ENCODE assay signal across 16 mouse cellular contexts in the genomic region with DNA sequence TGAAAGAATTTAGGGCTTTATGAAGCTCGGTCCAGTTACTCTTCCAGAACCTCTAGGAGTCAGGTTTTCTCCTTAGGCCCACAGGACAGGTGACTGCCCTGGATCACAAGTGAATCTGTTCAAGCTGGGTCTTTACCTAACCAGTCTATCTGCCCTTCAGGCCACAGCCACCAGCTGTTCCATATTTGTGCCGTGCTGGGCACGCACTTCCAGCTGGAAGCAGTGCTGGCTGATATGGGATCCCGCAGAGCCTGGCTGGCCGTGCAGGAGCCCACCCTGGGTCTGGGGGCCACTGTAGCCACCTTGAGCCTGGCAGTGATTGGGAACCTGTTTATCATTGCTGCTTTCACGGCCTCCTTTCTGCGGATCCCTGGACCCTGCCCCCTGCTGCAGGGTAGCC. TPM values are rescaled to one million over a fixed set of nuclear protein-coding genes. Genes with fewer than 3 reads are reported as not detected.
DNase-seq lines count a peak whose midpoint lies in the region; ATAC-seq and TF ChIP-seq lines count a peak whose summit lies in the region.
"Not testable (repeated sequence)": the region's sequence is repeated elsewhere in the genome, so short reads cannot be mapped to it uniquely, and the experiment has no call there.
"Had no signal": no experiment of that assay in that cellular context is flagged by ENCODE, and none has a peak within 500 bp of the region (broad histone marks: within the 10 kb centered on the region; RNA-seq: fewer than 3 reads in every experiment).

No protein-coding gene starts in this region.

- not testable (repeated sequence) for H3K9me3 ChIP-seq in embryonic facial prominence, embryonic 14.5 days (ENCODE audit: control insufficient read depth, low read length); forebrain, embryonic 16.5 days (ENCODE audit: control insufficient read depth, low read length); hindbrain, embryonic 10.5 days; intestine, embryonic 15.5 days; limb, embryonic 11.5 days (ENCODE audit: control insufficient read depth, low read length); lung, embryonic 14.5 days (ENCODE audit: low read depth, low read length); midbrain, postnatal 0 days (ENCODE audit: low read length); stomach, embryonic 14.5 days (ENCODE audit: control insufficient read depth, low read depth, low read length)

- ATAC-seq in embryonic facial prominence, embryonic 14.5 days (ENCODE audit: low read depth): peak; percentile 38
- peak; percentile 19 for ATAC-seq in forebrain, embryonic 16.5 days
- peak; percentile 54 for ATAC-seq in intestine, embryonic 15.5 days
- not testable (repeated sequence) for ATAC-seq in limb, embryonic 11.5 days (ENCODE audit: insufficient number of reproducible peaks, low FRiP score, low TSS enrichment, low read depth); stomach, embryonic 14.5 days (ENCODE audit: insufficient number of reproducible peaks, insufficient read depth, low FRiP score, low read depth)
- ATAC-seq in lung, embryonic 14.5 days (ENCODE audit: insufficient read depth): peak; percentile 32; the same call in 1 of the 2 replicates
- ATAC-seq in midbrain, postnatal 0 days (ENCODE audit: low FRiP score): peak; percentile 32; the same call in 1 of the 2 replicates

- not testable (repeated sequence) for DNase-seq in embryonic facial prominence, embryonic 14.5 days (ENCODE audit: low spot score); hindbrain, embryonic 10.5 days (ENCODE audit: low spot score); lung, embryonic 14.5 days; midbrain, postnatal 0 days (ENCODE audit: low spot score)
- peak; percentile 32 for DNase-seq in limb, embryonic 11.5 days (ENCODE audit: low spot score)

- H3K36me3 ChIP-seq in embryonic facial prominence, embryonic 14.5 days (ENCODE audit: control insufficient read depth, insufficient read depth, low read length); forebrain, embryonic 16.5 days (ENCODE audit: control insufficient read depth, insufficient read depth); hindbrain, embryonic 10.5 days; intestine, embryonic 15.5 days; limb, embryonic 11.5 days (ENCODE audit: control insufficient read depth, insufficient read depth, low read length); lung, embryonic 14.5 days (ENCODE audit: insufficient read depth); midbrain, postnatal 0 days (ENCODE audit: insufficient read depth, low read length); stomach, embryonic 14.5 days (ENCODE audit: control insufficient read depth, insufficient read depth, low read length): not testable (repeated sequence)

- H3K4me1 ChIP-seq in embryonic facial prominence, embryonic 14.5 days (ENCODE audit: control insufficient read depth, insufficient read depth, low read length); forebrain, embryonic 16.5 days (replicated peaks; ENCODE audit: control insufficient read depth, insufficient read depth, low read length); intestine, embryonic 15.5 days (replicated peaks); limb, embryonic 11.5 days (ENCODE audit: control insufficient read depth, insufficient read depth, low read length); lung, embryonic 14.5 days (ENCODE audit: insufficient read depth); midbrain, postnatal 0 days (ENCODE audit: insufficient read depth, low read length); stomach, embryonic 14.5 days (ENCODE audit: control insufficient read depth, insufficient read depth, low read length): not testable (repeated sequence)
- H3K4me1 ChIP-seq in hindbrain, embryonic 10.5 days (replicated peaks): peaks cover 13% of the 10 kb centered on the region

- not testable (repeated sequence) for H3K27ac ChIP-seq in embryonic facial prominence, embryonic 14.5 days (replicated peaks; ENCODE audit: low read depth, low read length); intestine, embryonic 15.5 days; limb, embryonic 11.5 days (replicated peaks; ENCODE audit: low read depth, low read length); lung, embryonic 14.5 days (ENCODE audit: low read depth); midbrain, postnatal 0 days (ENCODE audit: low read depth, low read length)
- H3K27ac ChIP-seq in forebrain, embryonic 16.5 days (ENCODE audit: low read length): peak overlapping the region; percentile 76
- H3K27ac ChIP-seq in hindbrain, embryonic 10.5 days: peak overlapping the region; percentile 79
- 0 out of 2 replicates have a peak overlapping the region, but pooled peaks have one; percentile 15 for H3K27ac ChIP-seq in stomach, embryonic 14.5 days (ENCODE audit: low read length)

- WGBS in embryonic facial prominence, embryonic 14.5 days: 21% methylated on average over 4 of the region's 7 CpGs
- 24% methylated on average over 5 of the region's 7 CpGs for WGBS in forebrain, embryonic 16.5 days
- 32% methylated on average over 7 of the region's 7 CpGs for WGBS in hindbrain, embryonic 10.5 days
- WGBS in intestine, embryonic 15.5 days: 38% methylated on average over 7 of the region's 7 CpGs
- 14% methylated on average over 5 of the region's 7 CpGs for WGBS in limb, embryonic 11.5 days
- 18% methylated on average over 5 of the region's 7 CpGs for WGBS in lung, embryonic 14.5 days
- 21% methylated on average over 5 of the region's 7 CpGs for WGBS in midbrain, postnatal 0 days
- WGBS in stomach, embryonic 14.5 days: 19% methylated on average over 5 of the region's 7 CpGs

- peak overlapping the region; percentile 49 for H3K4me2 ChIP-seq in embryonic facial prominence, embryonic 14.5 days (ENCODE audit: low read depth, low read length)
- not testable (repeated sequence) for H3K4me2 ChIP-seq in forebrain, embryonic 16.5 days (ENCODE audit: low read length); midbrain, postnatal 0 days (ENCODE audit: low read depth, low read length, poor library complexity, severe bottlenecking)
- H3K4me2 ChIP-seq in intestine, embryonic 15.5 days (replicated peaks): peak overlapping the region; percentile 54
- peak overlapping the region; percentile 36; the same call in 1 of the 2 replicates for H3K4me2 ChIP-seq in limb, embryonic 11.5 days (ENCODE audit: low read depth, severe bottlenecking)
- H3K4me2 ChIP-seq in lung, embryonic 14.5 days: peak overlapping the region; percentile 37; the same call in 1 of the 2 replicates
- H3K4me2 ChIP-seq in stomach, embryonic 14.5 days (replicated peaks; ENCODE audit: low read depth, low read length): peak overlapping the region; percentile 32

- peak overlapping the region; percentile 47; the same call in 1 of the 2 replicates for H3K9ac ChIP-seq in embryonic facial prominence, embryonic 14.5 days (ENCODE audit: low read depth, low read length)
- H3K9ac ChIP-seq in forebrain, embryonic 16.5 days (replicated peaks; ENCODE audit: low read depth, low read length); intestine, embryonic 15.5 days; limb, embryonic 11.5 days (ENCODE audit: low read length); lung, embryonic 14.5 days; midbrain, postnatal 0 days (replicated peaks; ENCODE audit: low read length, poor library complexity, severe bottlenecking); stomach, embryonic 14.5 days (replicated peaks; ENCODE audit: low read depth, low read length): not testable (repeated sequence)

- not testable (repeated sequence) for TF ChIP-seq CTCF in lung, embryonic 14.5 days (IDR thresholded peaks at IDR 0.05; ENCODE audit: low read depth); midbrain, postnatal 0 days (IDR thresholded peaks at IDR 0.05)

- H3K27me3 ChIP-seq in embryonic facial prominence, embryonic 14.5 days (replicated peaks; ENCODE audit: control insufficient read depth, insufficient read depth, low read length); forebrain, embryonic 16.5 days (replicated peaks; ENCODE audit: control insufficient read depth, insufficient read depth, low read length); hindbrain, embryonic 10.5 days (ENCODE audit: insufficient read depth, poor library complexity, severe bottlenecking); intestine, embryonic 15.5 days (replicated peaks); limb, embryonic 11.5 days (ENCODE audit: control insufficient read depth, insufficient read depth, low read length); lung, embryonic 14.5 days (ENCODE audit: insufficient read depth, low read length); midbrain, postnatal 0 days (ENCODE audit: insufficient read depth, low read length); stomach, embryonic 14.5 days (ENCODE audit: control insufficient read depth, insufficient read depth, low read length): not testable (repeated sequence)

- peak overlapping the region; percentile 24; the same call in 1 of the 2 replicates for H3K4me3 ChIP-seq in embryonic facial prominence, embryonic 14.5 days (ENCODE audit: low read depth, low read length)
- not testable (repeated sequence) for H3K4me3 ChIP-seq in forebrain, embryonic 16.5 days (replicated peaks; ENCODE audit: low read length); intestine, embryonic 15.5 days (replicated peaks); limb, embryonic 11.5 days (ENCODE audit: low read depth, low read length); lung, embryonic 14.5 days (ENCODE audit: low read depth, low read length); midbrain, postnatal 0 days (ENCODE audit: low read depth, low read length); stomach, embryonic 14.5 days (ENCODE audit: low read depth, low read length)
- peak overlapping the region; percentile 32; the same call in 1 of the 2 replicates for H3K4me3 ChIP-seq in hindbrain, embryonic 10.5 days

RNA-seq across cellular contexts. Expression of gene Bglap2, which starts 1.9 kb away (rescaled TPM):
- 6.5 and 27.0 TPM in 2 replicates for polyA plus RNA-seq in embryonic facial prominence, embryonic 14.5 days (2014; fragmentation: Nextera tagmentation; extraction: Ambion mirVana)
- 2.2 TPM in 1 of 2 replicates, not detected in the other for polyA plus RNA-seq in forebrain, embryonic 16.5 days (2015; fragmentation: Nextera tagmentation; extraction: Ambion mirVana)
- not detected in 2 replicates for polyA plus RNA-seq in hindbrain, embryonic 10.5 days (2016; fragmentation: Nextera tagmentation; extraction: Ambion mirVana)
- not detected in 2 replicates for polyA plus RNA-seq in intestine, embryonic 15.5 days (2015; fragmentation: Nextera tagmentation; extraction: Ambion mirVana)
- not detected in 2 replicates for polyA plus RNA-seq in limb, embryonic 11.5 days (2014; fragmentation: Nextera tagmentation; extraction: Ambion mirVana)
- polyA plus RNA-seq in lung, embryonic 14.5 days (2014; fragmentation: Nextera tagmentation; extraction: Ambion mirVana): not detected in 2 replicates
- not detected in 2 replicates for total RNA-seq in midbrain, postnatal 0 days (2014; rRNA removed)
- polyA plus RNA-seq in midbrain, postnatal 0 days (2015; fragmentation: Nextera tagmentation; extraction: Ambion mirVana): 0.51 TPM in 1 of 2 replicates, not detected in the other
- polyA plus RNA-seq in stomach, embryonic 14.5 days (2014; fragmentation: Nextera tagmentation; extraction: Ambion mirVana): not detected in 2 replicates
- total RNA-seq: adrenal gland, postnatal 36 days; gastrocnemius, adult 2 months; heart, postnatal 25 days; left cerebral cortex, postnatal 4 days had no signal
- polyA plus RNA-seq: kidney, adult 2 months; lung, postnatal 0 days; Patski had no signal

RNA-seq across cellular contexts. Expression of gene Bglap3, which starts 4.1 kb away (rescaled TPM):
- polyA plus RNA-seq in embryonic facial prominence, embryonic 14.5 days (2014; fragmentation: Nextera tagmentation; extraction: Ambion mirVana): 1.5 and 4.6 TPM in 2 replicates
- not detected in 2 replicates for polyA plus RNA-seq in forebrain, embryonic 16.5 days (2015; fragmentation: Nextera tagmentation; extraction: Ambion mirVana)
- polyA plus RNA-seq in hindbrain, embryonic 10.5 days (2016; fragmentation: Nextera tagmentation; extraction: Ambion mirVana): 0.12 TPM in 1 of 2 replicates, not detected in the other
- polyA plus RNA-seq in intestine, embryonic 15.5 days (2015; fragmentation: Nextera tagmentation; extraction: Ambion mirVana): 1.3 and 2.7 TPM in 2 replicates
- polyA plus RNA-seq in limb, embryonic 11.5 days (2014; fragmentation: Nextera tagmentation; extraction: Ambion mirVana): not detected in 2 replicates
- 0.19 and 0.24 TPM in 2 replicates for polyA plus RNA-seq in lung, embryonic 14.5 days (2014; fragmentation: Nextera tagmentation; extraction: Ambion mirVana)
- 0.38 TPM in 1 of 2 replicates, not detected in the other for total RNA-seq in midbrain, postnatal 0 days (2014; rRNA removed)
- polyA plus RNA-seq in midbrain, postnatal 0 days (2015; fragmentation: Nextera tagmentation; extraction: Ambion mirVana): not detected in 2 replicates
- polyA plus RNA-seq in stomach, embryonic 14.5 days (2014; fragmentation: Nextera tagmentation; extraction: Ambion mirVana): 0.45 TPM in 1 of 2 replicates, not detected in the other
- total RNA-seq: gastrocnemius, adult 2 months; heart, postnatal 25 days; megakaryocyte, adult 5-6 weeks had no signal

RNA-seq across cellular contexts. Expression of gene Bglap, which starts 7.6 kb away (rescaled TPM):
- polyA plus RNA-seq in embryonic facial prominence, embryonic 14.5 days (2014; fragmentation: Nextera tagmentation; extraction: Ambion mirVana): 7.9 and 33.0 TPM in 2 replicates
- polyA plus RNA-seq in forebrain, embryonic 16.5 days (2015; fragmentation: Nextera tagmentation; extraction: Ambion mirVana): 1.1 TPM in 1 of 2 replicates, not detected in the other
- polyA plus RNA-seq in hindbrain, embryonic 10.5 days (2016; fragmentation: Nextera tagmentation; extraction: Ambion mirVana): not detected in 2 replicates
- polyA plus RNA-seq in intestine, embryonic 15.5 days (2015; fragmentation: Nextera tagmentation; extraction: Ambion mirVana): not detected in 2 replicates
- not detected in 2 replicates for polyA plus RNA-seq in limb, embryonic 11.5 days (2014; fragmentation: Nextera tagmentation; extraction: Ambion mirVana)
- polyA plus RNA-seq in lung, embryonic 14.5 days (2014; fragmentation: Nextera tagmentation; extraction: Ambion mirVana): not detected in 2 replicates
- total RNA-seq in midbrain, postnatal 0 days (2014; rRNA removed): not detected in 2 replicates
- not detected in 2 replicates for polyA plus RNA-seq in midbrain, postnatal 0 days (2015; fragmentation: Nextera tagmentation; extraction: Ambion mirVana)
- not detected in 2 replicates for polyA plus RNA-seq in stomach, embryonic 14.5 days (2014; fragmentation: Nextera tagmentation; extraction: Ambion mirVana)
- total RNA-seq: gastrocnemius, adult 2 months; heart, postnatal 25 days; left cerebral cortex, postnatal 4 days had no signal
- polyA plus RNA-seq: kidney, adult 2 months; lung, postnatal 0 days had no signal

RNA-seq across cellular contexts. Expression of gene Paqr6, which starts 12.3 kb away (rescaled TPM):
- 7.3 and 9.2 TPM in 2 replicates for polyA plus RNA-seq in embryonic facial prominence, embryonic 14.5 days (2014; fragmentation: Nextera tagmentation; extraction: Ambion mirVana)
- polyA plus RNA-seq in forebrain, embryonic 16.5 days (2015; fragmentation: Nextera tagmentation; extraction: Ambion mirVana): 1.1 and 2.3 TPM in 2 replicates
- polyA plus RNA-seq in hindbrain, embryonic 10.5 days (2016; fragmentation: Nextera tagmentation; extraction: Ambion mirVana): 0.86 and 1.4 TPM in 2 replicates
- 3.7 and 4.2 TPM in 2 replicates for polyA plus RNA-seq in intestine, embryonic 15.5 days (2015; fragmentation: Nextera tagmentation; extraction: Ambion mirVana)
- 1.1 and 1.8 TPM in 2 replicates for polyA plus RNA-seq in limb, embryonic 11.5 days (2014; fragmentation: Nextera tagmentation; extraction: Ambion mirVana)
- 4.5 and 4.9 TPM in 2 replicates for polyA plus RNA-seq in lung, embryonic 14.5 days (2014; fragmentation: Nextera tagmentation; extraction: Ambion mirVana)
- total RNA-seq in midbrain, postnatal 0 days (2014; rRNA removed): 4.5 and 13.5 TPM in 2 replicates
- polyA plus RNA-seq in midbrain, postnatal 0 days (2015; fragmentation: Nextera tagmentation; extraction: Ambion mirVana): 6.6 and 7.1 TPM in 2 replicates
- 10.8 and 11.2 TPM in 2 replicates for polyA plus RNA-seq in stomach, embryonic 14.5 days (2014; fragmentation: Nextera tagmentation; extraction: Ambion mirVana)
- total RNA-seq: megakaryocyte, adult 5-6 weeks had no signal

RNA-seq across cellular contexts. Expression of gene Pmf1, which starts 33.5 kb away (rescaled TPM):
- 87.0 and 99.7 TPM in 2 replicates for polyA plus RNA-seq in embryonic facial prominence, embryonic 14.5 days (2014; fragmentation: Nextera tagmentation; extraction: Ambion mirVana)
- polyA plus RNA-seq in forebrain, embryonic 16.5 days (2015; fragmentation: Nextera tagmentation; extraction: Ambion mirVana): 45.1 and 45.5 TPM in 2 replicates
- polyA plus RNA-seq in hindbrain, embryonic 10.5 days (2016; fragmentation: Nextera tagmentation; extraction: Ambion mirVana): 157 and 167 TPM in 2 replicates
- polyA plus RNA-seq in intestine, embryonic 15.5 days (2015; fragmentation: Nextera tagmentation; extraction: Ambion mirVana): 127 and 128 TPM in 2 replicates
- polyA plus RNA-seq in limb, embryonic 11.5 days (2014; fragmentation: Nextera tagmentation; extraction: Ambion mirVana): 174 and 185 TPM in 2 replicates
- 162 and 173 TPM in 2 replicates for polyA plus RNA-seq in lung, embryonic 14.5 days (2014; fragmentation: Nextera tagmentation; extraction: Ambion mirVana)
- total RNA-seq in midbrain, postnatal 0 days (2014; rRNA removed): 20.6 and 25.4 TPM in 2 replicates
- 25.2 and 25.6 TPM in 2 replicates for polyA plus RNA-seq in midbrain, postnatal 0 days (2015; fragmentation: Nextera tagmentation; extraction: Ambion mirVana)
- polyA plus RNA-seq in stomach, embryonic 14.5 days (2014; fragmentation: Nextera tagmentation; extraction: Ambion mirVana): 136 and 143 TPM in 2 replicates
